Mouse (Mus musculus): ENCODE data around the gene Lsm2.

GRCm38 (mm10) chr17:34960702-34961493 is 20.8 kb upstream of the Lsm2 start:
- TF ChIP-seq POLR2A (IDR thresholded peaks at IDR 0.05; ENCODE audit: low read depth, low read length) (no peak; the same call in 1 of the 2 replicates), CTCF (IDR thresholded peaks at IDR 0.05; ENCODE audit: borderline replicate concordance, insufficient read depth, low read length) (no peak)

Measured in embryonic fibroblast, embryonic 13.5 days (primary cell).